Mouse (Mus musculus): ENCODE data around the gene Gtf3c6. TPM values are rescaled to one million over a fixed set of nuclear protein-coding genes. Genes with fewer than 3 reads are reported as not detected.

Gene Gtf3c6
- total RNA-seq (2022), result 10 to 100 TPM; 22.3 to 27.2 (median 23.9) TPM

- DNase-seq (ENCODE audit: low spot score in 2 of 2), result peak; percentile 90 to 93
Measured at GRCm38 (mm10) chr10:40257414-40258255, at the start of gene Gtf3c6. TSS of gene Gtf3c6 (minus strand) at chr10:40258108.

DNA sequence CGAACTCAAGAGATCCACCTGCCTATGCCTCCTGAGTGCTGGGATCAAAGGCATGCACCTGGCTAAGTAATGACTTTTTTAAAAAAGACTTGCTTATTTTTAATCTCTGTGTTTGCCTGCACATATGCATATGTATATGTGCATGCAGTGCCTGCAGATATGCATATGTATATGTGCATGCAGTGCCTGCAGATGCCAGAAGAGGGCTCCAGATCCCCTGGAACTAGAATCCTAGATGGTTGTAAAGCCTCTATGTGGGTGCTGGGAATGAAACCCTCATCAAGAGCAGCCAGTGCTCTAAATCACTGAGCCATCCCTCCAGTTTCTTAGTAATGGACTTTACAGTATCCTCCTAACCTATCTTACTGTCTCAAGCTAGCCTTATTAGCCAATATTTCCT is 48.1 kb upstream of the Gtf3c6 start:
- DNase-seq (ENCODE audit: low spot score in 2 of 2), result no peak

- DNase-seq (ENCODE audit: low spot score in 2 of 2), result peak; percentile 98 to 100
Measured at GRCm38 (mm10) chr10:40302140-40302985, 44.5 kb upstream of the Gtf3c6 start, which contains the start of gene Amd1. TSS of gene Amd1 (minus strand) at chr10:40302186.

GRCm38 (mm10) chr10:40301181-40302075 is 43.5 kb upstream of the Gtf3c6 start:
- DNase-seq (ENCODE audit: low spot score in 2 of 2), result peak in 1 of 2 experiments; percentile 16

DNA sequence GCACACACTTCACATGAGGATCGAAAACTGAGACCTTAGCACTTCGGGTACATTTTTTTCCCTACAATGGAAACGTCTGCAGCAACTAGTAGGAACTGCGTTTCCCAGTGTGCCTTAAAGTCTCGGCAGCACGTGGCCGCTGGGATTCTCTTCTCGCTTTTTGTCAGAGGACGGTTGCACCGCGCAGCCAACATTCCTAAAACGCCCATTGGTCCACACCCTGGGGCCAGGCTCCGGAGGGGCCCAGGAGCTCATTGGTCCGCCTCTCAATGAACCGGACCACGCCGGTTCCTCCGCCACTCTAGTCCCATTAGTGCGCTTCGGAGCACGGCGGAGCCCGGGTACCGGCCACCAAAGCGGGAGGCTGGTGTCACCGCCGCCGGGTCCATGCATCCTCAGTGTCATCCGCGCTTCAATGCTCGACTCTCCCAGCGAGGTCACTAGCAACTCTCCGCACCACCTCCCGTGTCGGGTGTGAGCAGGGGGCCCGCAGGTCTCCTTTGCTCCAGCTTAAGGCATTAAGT is 42.8 kb upstream of the Gtf3c6 start:
- peak; percentile 83 to 87 for DNase-seq (ENCODE audit: low spot score in 2 of 2)

GRCm38 (mm10) chr10:40292640-40293039 is 34.7 kb upstream of the Gtf3c6 start:
- DNase-seq (ENCODE audit: low spot score in 2 of 2), result no peak

GRCm38 (mm10) chr10:40286767-40287166 is 28.9 kb upstream of the Gtf3c6 start:
- no peak for DNase-seq (ENCODE audit: low spot score in 2 of 2)

DNA sequence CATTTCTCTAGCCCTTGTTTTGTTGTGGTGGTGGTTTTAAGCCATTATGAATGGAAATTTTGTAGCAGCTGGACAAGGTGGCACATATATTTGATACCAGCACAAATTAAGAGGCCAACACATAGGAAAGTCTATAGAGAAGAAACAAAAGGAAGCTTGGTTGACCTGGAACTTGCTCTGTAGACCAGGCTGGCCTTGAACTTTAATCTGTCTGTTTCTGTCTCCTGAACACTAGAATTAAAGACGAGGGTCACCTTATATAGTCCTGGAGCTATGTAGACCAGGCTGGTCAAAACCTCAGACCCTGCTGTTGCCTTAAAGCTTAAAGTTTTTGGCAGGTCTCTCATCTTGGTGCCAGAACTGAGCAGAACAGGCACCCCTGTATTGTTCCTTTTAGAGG is 27.7 kb upstream of the Gtf3c6 start:
- no peak for DNase-seq (ENCODE audit: low spot score in 2 of 2)

DNA sequence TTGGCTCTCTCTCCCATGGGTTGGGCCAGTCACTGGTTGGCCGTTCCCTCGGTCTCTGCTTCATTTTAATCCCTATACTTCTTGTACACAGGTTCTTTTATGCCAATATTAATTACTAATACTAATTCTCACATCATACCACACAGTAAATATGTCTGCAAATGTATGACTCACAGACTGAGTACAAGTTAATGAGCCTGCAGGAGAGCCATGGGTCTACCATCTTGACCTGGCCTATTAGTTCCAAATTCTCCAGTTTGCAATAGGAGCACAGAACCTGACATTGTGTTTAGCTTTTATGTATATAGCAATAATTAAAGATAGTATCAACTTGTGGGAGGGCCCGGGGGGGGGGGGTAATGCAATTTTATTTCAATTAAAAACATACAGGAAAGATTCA is 27.1 kb upstream of the Gtf3c6 start:
- no peak for DNase-seq (ENCODE audit: low spot score in 2 of 2)

- DNase-seq (ENCODE audit: low spot score in 2 of 2), result peak; percentile 31 to 39
Measured at GRCm38 (mm10) chr10:40284179-40284831, 26.4 kb upstream of the Gtf3c6 start.

- DNase-seq (ENCODE audit: low spot score in 2 of 2), result no peak
Measured at GRCm38 (mm10) chr10:40283636-40284035, 25.7 kb upstream of the Gtf3c6 start.

DNA sequence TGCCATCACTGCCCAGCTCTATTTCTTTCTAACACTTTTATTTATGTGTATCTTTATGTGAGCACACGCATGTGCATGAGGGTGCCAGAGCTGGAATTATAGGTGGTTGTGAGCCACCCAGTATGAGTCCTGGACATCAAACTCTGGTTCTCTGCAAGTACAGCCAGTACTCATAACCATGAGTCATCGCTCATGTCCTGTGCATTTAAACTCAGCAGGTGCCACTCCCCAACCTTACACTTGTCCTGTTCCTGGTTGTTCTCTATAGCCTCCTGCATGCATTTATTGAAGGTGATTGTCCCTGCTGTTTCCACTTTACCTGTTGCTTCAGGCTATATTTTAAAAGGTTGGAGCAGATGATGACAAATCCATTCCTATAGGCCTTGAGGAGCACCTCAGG is 23.7 kb upstream of the Gtf3c6 start:
- no peak for DNase-seq (ENCODE audit: low spot score in 2 of 2)

DNA sequence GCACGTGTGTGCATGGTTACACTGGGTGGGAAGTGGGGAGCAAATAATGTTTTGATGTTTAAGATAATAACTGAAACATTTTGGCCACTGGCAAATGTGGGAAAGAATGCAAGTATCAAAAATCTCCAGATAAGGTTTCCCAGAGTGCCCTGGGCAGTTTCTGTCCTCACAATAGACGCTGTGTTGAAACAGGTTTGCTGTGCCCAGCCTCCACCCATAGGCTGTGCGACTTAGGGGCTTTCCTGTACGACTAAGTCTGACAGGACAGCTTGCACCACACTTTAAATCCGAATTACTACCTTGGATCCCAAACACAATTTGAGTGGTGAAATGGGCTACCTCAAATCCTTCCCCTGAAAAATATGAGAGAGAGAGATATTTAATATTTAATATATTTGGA is 20.4 kb upstream of the Gtf3c6 start:
- no peak for DNase-seq (ENCODE audit: low spot score in 2 of 2)

GRCm38 (mm10) chr10:40275991-40276390 is 18.1 kb upstream of the Gtf3c6 start:
- no peak for DNase-seq (ENCODE audit: low spot score in 2 of 2)

- DNase-seq (ENCODE audit: low spot score in 2 of 2), result no peak
Measured at GRCm38 (mm10) chr10:40273938-40274337, 16.0 kb upstream of the Gtf3c6 start.

DNA sequence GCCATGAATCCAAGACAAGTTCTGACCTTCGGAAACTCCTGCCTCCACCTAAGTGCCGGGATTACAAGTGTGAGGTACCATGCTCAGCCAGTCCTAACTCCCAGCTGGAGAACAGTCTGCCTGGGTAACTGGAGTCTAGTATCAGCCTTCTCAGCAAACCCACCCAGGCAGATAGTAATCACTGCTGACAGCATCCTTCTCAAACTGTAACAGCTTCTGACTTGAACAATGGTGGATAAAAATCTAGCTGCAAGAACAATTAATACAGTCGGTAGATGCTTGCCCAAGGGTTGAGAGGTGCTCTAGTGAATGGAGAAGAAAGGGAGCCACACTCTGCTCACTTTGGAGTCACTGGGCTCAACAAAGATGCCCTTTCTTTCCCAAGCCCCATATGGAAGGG is 13.3 kb upstream of the Gtf3c6 start:
- no peak for DNase-seq (ENCODE audit: low spot score in 2 of 2)

DNA sequence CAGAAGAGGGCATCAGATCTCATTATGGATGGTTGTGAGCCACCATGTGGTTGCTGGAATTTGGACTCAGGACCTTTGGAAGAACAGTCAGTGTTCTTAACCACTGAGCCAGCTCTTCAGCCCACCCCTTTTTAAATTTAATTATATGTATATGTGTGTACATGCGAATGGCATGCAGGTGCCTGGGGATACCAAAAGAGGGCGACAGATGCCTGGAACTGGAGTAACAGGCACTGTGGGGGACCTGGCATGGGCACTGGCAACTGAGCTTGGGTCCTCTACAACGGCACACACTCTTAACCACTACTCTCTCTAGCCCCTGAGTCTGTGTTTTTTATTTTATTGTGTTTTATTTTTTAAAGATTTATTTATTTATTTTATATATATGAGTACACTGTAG is 7.0 kb upstream of the Gtf3c6 start:
- DNase-seq (ENCODE audit: low spot score in 2 of 2), result no peak

DNA sequence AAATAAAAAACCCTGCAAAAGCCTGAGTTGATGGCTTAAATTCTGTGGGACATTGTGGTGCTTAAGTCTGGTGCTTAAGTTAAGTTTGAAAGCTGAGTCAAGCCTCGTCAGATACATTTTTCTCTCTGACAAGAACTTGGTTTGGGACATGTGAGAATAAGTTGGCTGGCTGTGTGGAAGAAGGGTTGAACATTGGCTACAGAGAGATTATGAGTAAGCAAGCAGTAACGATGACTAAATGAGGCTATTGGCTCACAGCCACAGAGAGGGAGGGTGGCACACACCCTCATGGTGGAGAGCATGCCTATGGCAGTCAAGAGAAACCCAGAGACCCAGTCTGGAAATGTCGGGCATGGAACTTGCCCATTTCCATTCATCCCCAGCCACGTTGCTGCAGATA is 5.8 kb upstream of the Gtf3c6 start:
- DNase-seq (ENCODE audit: low spot score in 2 of 2), result no peak

DNA sequence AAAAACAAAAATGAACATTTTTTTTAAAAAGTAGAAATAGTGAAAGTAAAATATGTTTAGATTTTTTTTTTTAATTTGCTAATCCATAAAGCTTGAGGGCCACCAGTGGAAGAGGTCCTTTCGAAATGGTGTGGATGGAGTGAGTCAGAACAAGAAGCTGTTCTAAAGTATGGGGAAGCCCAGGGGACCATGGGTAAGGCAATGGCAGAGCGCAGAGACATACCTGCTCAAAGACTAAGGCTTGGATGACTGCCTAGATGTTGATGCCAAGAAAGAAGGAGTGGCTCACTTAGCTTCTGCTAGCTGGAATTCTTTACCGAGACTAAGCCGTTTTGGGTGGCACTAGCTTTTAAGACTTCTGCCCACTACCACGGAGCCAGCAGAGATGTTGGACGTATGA is 4.3 kb upstream of the Gtf3c6 start:
- DNase-seq (ENCODE audit: low spot score in 2 of 2), result no peak

GRCm38 (mm10) chr10:40260305-40260704 is 2.4 kb upstream of the Gtf3c6 start:
- no peak for DNase-seq (ENCODE audit: low spot score in 2 of 2)

DNA sequence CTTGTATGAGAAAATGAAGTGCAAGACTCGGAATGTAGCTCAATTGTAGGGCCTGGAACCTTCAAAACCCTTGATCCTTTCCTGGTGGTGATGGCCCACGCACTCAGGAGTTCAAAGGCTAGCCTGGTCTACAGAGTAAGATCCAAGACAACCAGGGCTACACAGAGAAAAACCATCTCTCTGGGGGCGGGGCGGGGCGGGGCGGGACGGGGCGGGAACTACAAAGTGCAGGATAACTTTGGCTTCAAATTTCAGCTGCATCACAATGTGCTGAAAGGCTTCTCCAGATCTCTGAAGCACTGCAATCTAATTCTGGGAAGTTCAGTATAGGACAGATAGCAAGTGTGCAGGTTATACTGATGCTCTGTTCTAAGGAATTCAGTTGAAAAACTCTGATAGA is 1.6 kb upstream of the Gtf3c6 start:
- DNase-seq (ENCODE audit: low spot score in 2 of 2), result no peak

Data from layer of hippocampus, adult 8-10 months (tissue).